Mouse (Mus musculus): ENCODE measurements around the gene Bglap2. TPM values are rescaled to one million over a fixed set of nuclear protein-coding genes. Genes with fewer than 3 reads are reported as not detected.
A peak's percentile ranks its signal among the peaks of the same experiment; 100 is the strongest.

Bglap2 gene
- total and polyA plus RNA-seq, 2 experiments from 2014 or later: not detected

DNA sequence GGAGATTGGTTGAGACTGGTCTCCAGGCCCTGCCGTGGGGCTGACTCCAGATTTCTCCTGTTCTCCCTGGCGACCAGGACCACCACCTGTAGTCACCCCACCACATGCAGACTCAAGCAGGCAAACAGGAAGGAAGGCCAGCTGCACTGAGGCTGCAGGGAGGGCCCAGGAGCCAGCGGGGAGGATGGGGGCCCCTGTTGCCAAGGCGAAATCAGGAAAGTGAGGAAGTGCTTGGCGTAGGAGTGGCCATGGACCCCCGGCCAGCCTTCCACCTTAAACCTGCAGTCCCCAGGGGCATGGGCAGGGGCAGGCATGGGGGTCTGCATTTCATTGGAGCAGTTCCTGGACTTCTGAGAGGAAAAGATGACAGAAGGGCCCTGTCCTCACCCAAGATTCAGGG, 17.4 kb downstream of the Bglap2 start:
- peaks cover 65% of the 10 kb centered on the region for H3K36me3 ChIP-seq (replicated peaks; ENCODE audit: control insufficient read depth, insufficient read depth, low read length)
- DNase-seq (ENCODE audit: low spot score) (no peak), ATAC-seq (ENCODE audit: insufficient read depth, low read depth) (no peak)
- H3K4me3 ChIP-seq (ENCODE audit: low read depth, low read length): no peak overlapping the region
- 62% methylated on average over 6 of the region's 6 CpGs for WGBS
- H3K9me3 ChIP-seq (replicated peaks; ENCODE audit: control insufficient read depth, low read length): no peaks in the 10 kb centered on the region
- no peak for TF ChIP-seq CTCF (IDR thresholded peaks at IDR 0.05; ENCODE audit: low read depth)
- no peak for TF ChIP-seq EP300 (IDR thresholded peaks at IDR 0.05; ENCODE audit: low read depth)
- peaks cover 9% of the 10 kb centered on the region for H3K27me3 ChIP-seq (ENCODE audit: control insufficient read depth, insufficient read depth, low read length)
- no peak overlapping the region for H3K4me2 ChIP-seq (ENCODE audit: low read depth, low read length)
- no peak overlapping the region; the same call in 1 of the 2 replicates for H3K9ac ChIP-seq (replicated peaks; ENCODE audit: low read depth, low read length)
- no peak overlapping the region for H3K27ac ChIP-seq (ENCODE audit: low read depth)
- H3K4me1 ChIP-seq (ENCODE audit: control insufficient read depth, insufficient read depth): no peaks in the 10 kb centered on the region; the same call in 1 of the 2 replicates

DNA sequence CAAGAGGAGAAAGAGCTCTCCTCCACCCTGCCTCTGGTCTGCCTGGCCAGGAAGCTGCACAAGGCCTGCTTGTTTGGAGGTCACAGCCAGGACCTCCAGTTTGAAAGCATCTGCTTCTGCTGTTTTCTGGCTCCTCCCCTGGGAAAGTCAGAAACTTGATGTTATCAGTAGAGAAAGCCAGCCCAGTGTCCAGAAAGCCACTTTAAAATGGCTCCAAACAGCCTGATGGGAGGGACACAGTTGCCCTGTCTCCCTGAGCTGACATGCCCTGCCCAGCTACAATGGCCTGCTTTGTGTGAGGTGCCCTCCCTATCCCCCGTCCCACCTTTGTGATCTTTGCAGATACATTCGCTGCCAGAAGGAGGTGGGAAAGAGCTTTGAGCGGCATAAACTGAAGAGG, 18.5 kb downstream of the Bglap2 start:
- no peaks in the 10 kb centered on the region; the same call in 1 of the 2 replicates for H3K4me1 ChIP-seq (ENCODE audit: control insufficient read depth, insufficient read depth)
- H3K36me3 ChIP-seq (replicated peaks; ENCODE audit: control insufficient read depth, insufficient read depth, low read length): peaks cover 76% of the 10 kb centered on the region
- H3K9me3 ChIP-seq (replicated peaks; ENCODE audit: control insufficient read depth, low read length): no peaks in the 10 kb centered on the region
- TF ChIP-seq CTCF (IDR thresholded peaks at IDR 0.05; ENCODE audit: low read depth) (no peak), EP300 (IDR thresholded peaks at IDR 0.05; ENCODE audit: low read depth) (no peak)
- DNase-seq (ENCODE audit: low spot score) (no peak), ATAC-seq (ENCODE audit: insufficient read depth, low read depth) (no peak)
- H3K4me3 ChIP-seq (ENCODE audit: low read depth, low read length): no peak overlapping the region
- 0 out of 2 replicates have a peak overlapping the region, but pooled peaks have one; percentile 2 for H3K9ac ChIP-seq (replicated peaks; ENCODE audit: low read depth, low read length)
- no peaks in the 10 kb centered on the region for H3K27me3 ChIP-seq (ENCODE audit: control insufficient read depth, insufficient read depth, low read length)
- no peak overlapping the region for H3K4me2 ChIP-seq (ENCODE audit: low read depth, low read length)
- 66% methylated on average over 3 of the region's 3 CpGs for WGBS
- no peak overlapping the region for H3K27ac ChIP-seq (ENCODE audit: low read depth)

DNA sequence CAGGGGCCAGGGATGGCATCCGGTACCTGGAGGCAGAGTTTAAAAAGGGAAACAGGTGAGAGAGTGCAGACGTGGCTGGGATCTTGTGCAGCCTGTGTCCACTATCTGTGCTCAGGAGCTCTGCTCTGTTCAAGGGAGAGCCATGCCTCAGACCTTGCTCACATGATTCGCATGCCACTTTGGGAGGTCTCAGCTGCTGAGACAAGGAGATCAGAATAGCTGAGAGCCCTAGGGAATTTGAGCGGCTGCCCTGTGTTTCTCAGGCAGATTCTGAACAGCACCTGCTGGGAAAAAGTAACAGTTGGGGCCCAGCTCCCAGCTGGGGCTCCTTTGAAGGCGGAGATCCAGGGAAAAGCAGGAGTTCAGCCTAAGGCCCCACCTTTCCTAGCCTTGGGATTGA, 18.9 kb downstream of the Bglap2 start:
- WGBS: 44% methylated on average over 5 of the region's 5 CpGs
- no peaks in the 10 kb centered on the region; the same call in 1 of the 2 replicates for H3K4me1 ChIP-seq (ENCODE audit: control insufficient read depth, insufficient read depth)
- ATAC-seq (ENCODE audit: insufficient read depth, low read depth): no peak
- H3K9ac ChIP-seq (replicated peaks; ENCODE audit: low read depth, low read length): 0 out of 2 replicates have a peak overlapping the region, but pooled peaks have one; percentile 2
- H3K9me3 ChIP-seq (replicated peaks; ENCODE audit: control insufficient read depth, low read length): no peaks in the 10 kb centered on the region
- H3K4me2 ChIP-seq (ENCODE audit: low read depth, low read length): no peak overlapping the region
- no peaks in the 10 kb centered on the region for H3K27me3 ChIP-seq (ENCODE audit: control insufficient read depth, insufficient read depth, low read length)
- DNase-seq (ENCODE audit: low spot score): no peak
- peaks cover 79% of the 10 kb centered on the region for H3K36me3 ChIP-seq (replicated peaks; ENCODE audit: control insufficient read depth, insufficient read depth, low read length)
- H3K27ac ChIP-seq (ENCODE audit: low read depth): no peak overlapping the region
- H3K4me3 ChIP-seq (ENCODE audit: low read depth, low read length): no peak overlapping the region
- TF ChIP-seq EP300 (IDR thresholded peaks at IDR 0.05; ENCODE audit: low read depth) (no peak), CTCF (IDR thresholded peaks at IDR 0.05; ENCODE audit: low read depth) (no peak)

DNA sequence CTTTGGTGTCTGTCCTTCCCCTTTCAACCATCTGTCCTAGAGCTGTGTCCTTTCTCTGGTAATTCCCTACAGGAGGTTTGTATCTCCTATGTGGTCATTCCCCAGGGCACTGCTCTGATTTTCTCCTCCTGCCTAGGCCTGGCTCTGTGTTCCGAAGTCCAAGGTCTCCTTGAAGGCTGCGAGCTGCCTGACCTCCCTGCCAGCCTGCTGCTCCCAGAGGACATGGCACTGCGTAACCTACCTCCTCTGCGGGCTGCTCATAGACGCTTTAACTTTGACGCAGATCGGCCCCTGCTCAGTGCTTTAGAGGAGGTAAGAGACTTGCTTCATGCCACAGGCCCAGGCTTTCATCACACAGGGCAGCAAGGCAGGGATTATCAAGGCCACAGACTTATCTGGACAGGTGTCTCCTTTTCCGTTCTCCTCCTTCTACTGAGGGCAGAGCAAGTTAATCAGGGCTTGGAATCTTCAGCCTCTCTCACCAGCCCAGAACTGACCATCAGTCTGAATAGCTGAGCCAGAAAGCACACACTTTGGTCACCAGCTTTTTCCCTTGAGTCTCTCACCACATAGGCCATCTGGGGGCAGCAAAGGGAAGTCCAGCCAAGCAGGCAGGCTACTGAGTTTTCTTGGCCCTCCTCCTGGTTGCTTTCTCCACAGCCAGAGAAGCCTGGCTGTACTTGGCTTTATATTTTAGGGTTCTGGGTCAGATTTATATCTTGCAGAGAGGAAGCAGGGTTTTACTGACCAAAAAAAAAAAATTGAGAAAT, 23.9 kb downstream of the Bglap2 start:
- TF ChIP-seq EP300 (IDR thresholded peaks at IDR 0.05; ENCODE audit: low read depth) (no peak), CTCF (IDR thresholded peaks at IDR 0.05; ENCODE audit: low read depth) (peak; percentile 12; the same call in 1 of the 2 replicates)
- DNase-seq (ENCODE audit: low spot score) (no peak), ATAC-seq (ENCODE audit: insufficient read depth, low read depth) (no peak)
- H3K4me3 ChIP-seq (ENCODE audit: low read depth, low read length): no peak overlapping the region
- no peak overlapping the region for H3K9ac ChIP-seq (replicated peaks; ENCODE audit: low read depth, low read length)
- H3K27ac ChIP-seq (ENCODE audit: low read depth): no peak overlapping the region
- H3K27me3 ChIP-seq (ENCODE audit: control insufficient read depth, insufficient read depth, low read length): no peaks in the 10 kb centered on the region
- no peaks in the 10 kb centered on the region for H3K4me1 ChIP-seq (ENCODE audit: control insufficient read depth, insufficient read depth)
- peaks cover 100% of the 10 kb centered on the region for H3K36me3 ChIP-seq (replicated peaks; ENCODE audit: control insufficient read depth, insufficient read depth, low read length)
- WGBS: 87% methylated on average over 8 of the region's 8 CpGs
- H3K9me3 ChIP-seq (replicated peaks; ENCODE audit: control insufficient read depth, low read length): no peaks in the 10 kb centered on the region
- H3K4me2 ChIP-seq (ENCODE audit: low read depth, low read length): no peak overlapping the region

DNA sequence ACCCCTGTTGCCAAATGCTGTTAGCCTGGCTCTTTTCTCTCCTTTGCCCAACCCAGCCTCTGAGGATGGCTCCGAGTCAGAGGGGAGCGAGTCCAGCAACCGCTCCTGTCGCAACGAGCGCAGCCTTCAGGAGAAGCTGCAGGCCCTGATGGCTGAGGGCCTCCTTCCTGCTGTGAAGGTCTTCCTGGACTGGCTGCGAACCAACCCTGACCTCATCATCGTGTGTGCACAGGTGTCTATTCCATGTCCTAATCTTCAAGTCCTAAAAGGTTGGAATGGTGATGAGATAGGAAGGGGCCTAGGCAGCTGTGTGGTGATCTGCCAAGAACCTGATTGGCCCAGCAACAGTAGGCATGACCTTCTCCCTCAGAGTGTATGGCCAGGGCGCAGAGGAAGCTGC, 25.6 kb downstream of the Bglap2 start:
- Histone ChIP-seq H3K4me3 (ENCODE audit: low read depth, low read length) (no peak overlapping the region), H3K9ac (replicated peaks; ENCODE audit: low read depth, low read length) (no peak overlapping the region), H3K27ac (ENCODE audit: low read depth) (no peak overlapping the region), H3K4me1 (ENCODE audit: control insufficient read depth, insufficient read depth) (no peaks in the 10 kb centered on the region), H3K9me3 (replicated peaks; ENCODE audit: control insufficient read depth, low read length) (no peaks in the 10 kb centered on the region), H3K36me3 (replicated peaks; ENCODE audit: control insufficient read depth, insufficient read depth, low read length) (peaks cover 100% of the 10 kb centered on the region), H3K27me3 (ENCODE audit: control insufficient read depth, insufficient read depth, low read length) (no peaks in the 10 kb centered on the region), H3K4me2 (ENCODE audit: low read depth, low read length) (no peak overlapping the region)
- DNase-seq (ENCODE audit: low spot score): no peak
- no peak for TF ChIP-seq EP300 (IDR thresholded peaks at IDR 0.05; ENCODE audit: low read depth)
- TF ChIP-seq CTCF (IDR thresholded peaks at IDR 0.05; ENCODE audit: low read depth): no peak
- ATAC-seq (ENCODE audit: insufficient read depth, low read depth): no peak
- 83% methylated on average over 9 of the region's 9 CpGs for WGBS

Measured in heart, postnatal 0 days (tissue).